Mouse (Mus musculus) kidney, postnatal 25 days (tissue): Measurements from ENCODE around the gene Cdca8.
"Not testable (repeated sequence)": the region's sequence is repeated elsewhere in the genome, so short reads cannot be mapped to it uniquely, and the experiment has no call there.

Experiments
- DNase-seq, 2 experiments: peaks; one replicate each; pipeline ENCODE4 v3.0.0; 2021; ENCODE audit warnings: mixed read lengths in 2 of 2

Cdca8 gene

DNA sequence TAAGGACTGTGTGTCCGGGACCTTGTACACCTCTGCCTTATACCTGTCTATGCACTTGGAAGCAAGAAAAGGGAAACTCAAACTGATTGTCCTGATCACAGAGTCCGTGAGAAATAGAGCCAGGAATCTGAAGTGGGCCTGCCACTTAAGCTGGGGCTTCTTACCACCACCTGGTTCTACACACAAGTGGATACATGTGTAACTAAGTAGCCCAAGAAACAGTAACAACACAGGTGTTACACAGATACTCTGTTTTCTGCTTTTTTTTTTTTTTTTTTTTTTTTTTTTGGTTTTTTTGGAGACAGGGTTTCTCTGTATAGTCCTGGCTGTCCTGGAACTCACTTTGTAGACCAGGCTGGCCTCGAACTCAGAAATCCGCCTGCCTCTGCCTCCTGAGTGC lies at the start of gene Cdca8:
TSS of gene Cdca8 (minus strand) at position 101 of the 400 bp plus-strand sequence.
- not testable (repeated sequence) for DNase-seq

DNA sequence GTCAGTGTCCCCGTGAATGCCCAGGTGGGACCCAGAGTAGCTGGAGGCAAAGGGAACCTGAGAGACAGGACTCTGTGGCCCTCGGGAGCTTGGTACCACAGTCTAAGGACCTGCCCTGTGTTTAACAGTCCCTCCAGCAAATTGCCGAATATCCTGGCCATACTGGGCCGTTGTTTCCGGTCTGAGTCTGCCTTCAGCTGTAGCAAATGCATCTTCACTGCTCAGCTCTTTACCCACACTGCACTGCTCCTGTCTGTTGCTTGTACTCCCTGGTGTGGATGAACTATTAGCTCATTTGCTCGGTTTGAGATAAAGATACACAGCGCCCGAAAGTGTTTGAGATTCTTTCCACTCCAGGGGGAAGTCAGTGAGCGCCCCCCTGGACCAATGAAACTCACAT lies 49.3 kb upstream of the Cdca8 start:
- DNase-seq: no peak

DNA sequence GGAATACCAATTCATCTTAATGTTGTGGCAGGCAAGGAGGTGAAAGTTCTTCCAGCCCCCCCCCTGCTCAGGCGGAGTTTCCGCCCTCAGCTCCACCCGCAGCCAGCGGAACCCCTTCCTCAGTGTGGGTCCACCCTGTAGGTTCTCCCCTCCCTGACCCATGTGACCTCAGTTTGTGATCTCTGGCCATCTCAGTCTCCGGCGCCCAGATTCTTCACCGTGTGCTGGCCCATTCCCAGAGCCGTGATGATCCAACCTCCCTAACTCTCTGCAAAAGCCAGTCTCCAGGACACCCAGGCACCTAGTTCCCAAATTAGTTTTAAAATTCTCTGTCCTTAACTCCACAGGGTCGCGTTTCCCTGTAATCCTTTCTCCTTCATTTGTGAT lies 48.6 kb upstream of the Cdca8 start:
- DNase-seq: no peak

DNA sequence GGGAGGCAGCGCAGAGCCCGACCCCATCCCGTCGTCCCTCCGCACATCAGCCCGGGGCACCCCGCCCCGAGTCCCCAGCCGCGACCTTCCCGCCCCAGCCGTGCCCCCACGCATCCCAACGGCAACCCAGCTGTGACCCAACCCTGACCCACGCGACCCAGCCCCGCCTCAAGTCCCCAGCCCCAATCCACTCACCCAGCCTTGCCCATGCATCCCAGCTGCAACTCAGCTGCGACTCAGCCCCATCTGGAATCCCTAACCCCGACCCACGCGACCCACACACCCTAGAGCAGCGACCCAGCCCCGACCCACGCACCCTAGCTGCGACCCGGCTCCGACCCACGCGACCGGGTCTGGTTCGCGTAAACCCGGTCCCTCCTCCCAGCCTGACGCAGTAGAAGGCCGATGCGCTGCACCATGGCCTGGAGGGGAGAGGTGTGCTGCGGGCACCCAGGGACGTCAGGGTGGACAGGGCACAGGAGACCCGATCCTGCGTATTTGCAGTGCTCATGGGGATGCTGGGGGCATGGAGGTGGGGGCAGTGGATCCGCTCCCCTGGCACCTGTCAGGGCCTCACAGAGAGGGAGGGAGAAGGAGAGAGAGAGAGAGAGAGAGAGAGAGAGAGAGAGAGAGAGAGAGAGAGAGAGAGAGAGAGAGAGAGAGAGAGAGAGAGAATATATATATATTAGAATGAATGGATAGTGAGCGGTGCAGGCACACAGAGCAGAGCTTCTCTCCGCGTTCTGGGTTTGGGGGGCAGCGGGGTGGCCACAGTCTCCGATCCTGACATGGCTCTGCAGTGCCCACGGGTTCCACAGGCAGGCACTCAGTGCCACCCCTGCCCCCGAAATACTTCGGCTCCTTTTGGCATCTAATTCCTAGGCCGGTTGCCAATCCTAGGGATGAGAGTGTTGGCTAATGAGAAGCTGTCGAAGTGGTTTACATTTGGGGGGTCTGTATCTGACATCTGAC lies 47.9 kb upstream of the Cdca8 start:
- DNase-seq: no peak

DNA sequence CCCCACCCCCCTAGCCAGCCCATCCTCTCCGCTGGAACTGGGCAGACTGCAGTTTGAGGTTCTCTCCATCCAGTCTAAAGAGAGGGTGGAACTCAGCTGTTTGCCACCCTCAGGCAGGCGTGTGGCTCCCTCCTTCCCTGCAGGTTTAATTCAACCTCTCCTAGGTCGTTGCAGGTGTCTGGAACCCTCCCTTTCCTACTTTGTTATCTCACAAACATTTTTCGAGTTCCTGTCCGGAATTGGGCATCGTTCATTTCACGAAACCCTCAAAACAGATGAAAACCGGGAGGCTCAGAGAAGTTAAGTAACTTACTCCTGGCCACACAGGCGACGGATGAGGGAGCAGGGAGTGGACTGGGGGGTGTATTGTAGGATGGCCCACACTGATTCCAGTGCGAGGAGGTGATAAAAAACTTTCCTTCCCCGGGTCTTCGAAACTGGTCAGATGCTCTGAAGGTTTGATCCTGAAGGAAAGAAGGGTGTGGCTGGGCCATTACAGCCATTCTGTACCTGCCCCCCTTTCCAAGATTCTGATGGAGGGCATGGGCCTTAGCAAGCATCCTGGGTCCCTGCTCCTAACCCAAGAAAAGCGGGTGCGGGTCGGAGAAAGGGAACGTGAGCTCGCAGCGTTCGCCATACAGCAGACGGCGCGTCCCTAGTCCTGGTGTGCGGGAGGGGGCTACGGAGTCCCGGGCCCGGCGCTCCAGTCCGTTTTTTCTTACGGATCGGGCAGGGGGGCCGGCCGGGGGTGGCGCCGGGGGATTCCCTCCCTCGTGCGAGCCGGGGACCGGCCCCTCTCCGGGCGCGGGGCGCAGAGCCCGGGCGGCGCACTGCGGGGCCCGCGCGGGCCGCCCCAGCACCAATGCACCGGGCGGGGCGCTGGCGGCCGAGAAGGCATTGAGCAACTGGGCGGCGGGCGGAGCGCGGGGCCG lies 46.8 kb upstream of the Cdca8 start, which contains the start of gene Rspo1:
TSS of gene Rspo1 (plus strand) at position 760 of the 932 bp plus-strand sequence.
- no peak for DNase-seq

DNA sequence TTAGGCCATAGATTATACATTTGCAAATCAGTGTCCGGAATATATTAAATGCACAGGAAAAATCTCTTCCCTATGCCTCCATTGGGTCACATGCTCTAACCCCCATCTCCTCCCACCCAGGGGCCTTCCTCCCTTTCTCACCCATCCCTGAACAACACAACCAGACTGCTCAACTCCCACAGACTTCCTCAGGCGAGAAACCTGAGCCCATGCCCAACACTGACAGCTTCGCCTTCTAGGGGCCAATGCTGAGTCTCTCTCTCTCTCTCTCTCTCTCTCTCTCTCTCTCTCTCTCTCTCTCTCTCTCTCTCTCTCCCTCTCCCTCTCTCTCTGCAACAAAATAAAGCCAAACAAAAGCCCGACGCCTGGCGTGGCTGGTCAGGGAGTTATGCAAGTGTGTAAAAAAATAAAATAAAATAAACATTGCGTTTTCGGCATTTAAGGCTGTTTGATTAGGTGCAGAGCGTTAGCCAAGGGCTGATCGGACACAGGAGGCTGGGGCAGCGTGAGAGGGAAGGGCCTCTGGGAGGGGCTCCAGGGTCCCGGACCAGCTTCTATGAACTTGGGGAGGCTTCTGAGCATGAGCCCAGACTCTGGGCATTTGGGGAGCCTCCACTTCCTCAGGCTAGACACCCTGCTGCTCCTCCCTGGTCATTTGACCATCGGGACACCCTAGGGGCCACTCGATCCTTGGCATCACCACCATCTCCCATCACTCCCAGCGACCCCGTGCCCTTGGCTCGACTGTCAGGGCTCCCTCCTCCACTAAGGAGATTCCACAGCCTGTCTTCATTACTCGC lies 46.0 kb upstream of the Cdca8 start:
- DNase-seq: no peak

DNA sequence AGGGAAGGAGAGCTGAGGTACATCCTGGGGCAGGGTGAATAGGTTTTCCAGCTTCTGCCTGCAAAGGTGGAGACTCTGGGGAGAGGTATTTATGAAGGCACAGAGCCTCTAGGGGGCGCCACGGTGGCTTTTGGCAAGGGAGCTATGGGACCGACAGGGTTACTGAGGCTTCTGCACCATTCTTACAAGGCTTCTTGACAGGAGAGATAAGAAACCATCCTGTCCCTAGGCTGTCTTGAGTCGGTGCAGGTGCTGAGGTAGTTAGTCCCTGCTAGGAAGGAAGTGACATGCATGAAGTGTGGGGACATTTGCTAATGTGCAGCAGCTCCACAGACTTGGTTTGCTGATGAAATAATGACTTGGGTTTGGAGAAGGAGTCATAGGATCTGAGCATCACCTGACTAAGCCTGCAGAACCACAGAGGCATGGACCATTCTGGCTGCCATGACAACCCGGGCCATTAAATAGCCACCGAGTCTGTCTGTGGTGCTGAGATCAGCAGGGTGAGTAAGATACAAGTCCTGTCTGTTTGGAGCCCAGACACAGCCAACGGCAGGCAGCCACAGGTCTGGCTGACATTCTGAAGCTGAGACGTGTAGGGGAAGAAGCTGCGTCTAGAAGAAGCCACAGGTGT lies 44.9 kb upstream of the Cdca8 start:
- DNase-seq: no peak

DNA sequence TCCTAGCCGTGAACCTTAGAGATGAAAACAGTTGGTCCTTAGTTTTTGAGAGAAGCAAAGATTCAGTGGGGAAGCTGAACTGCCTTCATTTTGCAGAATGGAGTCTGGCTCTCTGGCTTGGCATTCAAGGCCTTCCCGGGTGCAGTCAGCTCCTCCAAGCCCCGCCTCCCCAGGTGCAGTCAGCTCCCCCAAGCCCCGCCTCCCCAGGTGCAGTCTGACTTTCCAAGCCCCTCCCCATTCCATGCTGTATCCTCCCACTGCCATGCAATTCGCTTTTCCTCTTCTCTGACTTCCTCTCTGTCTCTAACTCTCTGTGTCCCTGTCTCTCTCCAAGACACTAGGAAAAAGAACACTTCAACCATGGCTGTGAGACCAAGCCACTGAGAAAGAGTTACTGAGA lies 39.1 kb upstream of the Cdca8 start:
- peak; percentile 58 to 73 for DNase-seq

DNA sequence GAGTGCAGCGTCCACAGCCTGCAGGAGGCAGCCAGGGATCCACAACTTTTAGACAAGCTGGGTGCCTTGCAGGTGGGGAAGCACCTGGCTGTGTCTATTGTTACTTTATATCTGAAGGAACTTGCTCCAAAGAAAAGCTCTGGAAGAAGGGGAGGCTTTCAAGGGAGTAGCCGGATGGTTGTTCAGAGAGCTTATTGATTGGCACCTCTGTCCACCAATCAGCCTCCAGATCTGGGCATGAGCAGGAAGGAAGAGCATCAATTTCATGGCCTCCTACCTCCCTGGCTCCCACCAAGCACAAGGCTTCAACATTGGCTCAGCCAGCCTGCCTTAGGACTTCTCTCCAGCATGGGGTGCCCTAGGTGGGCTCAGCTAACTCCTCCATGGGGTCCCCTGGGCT lies 34.2 kb upstream of the Cdca8 start:
- no peak for DNase-seq

DNA sequence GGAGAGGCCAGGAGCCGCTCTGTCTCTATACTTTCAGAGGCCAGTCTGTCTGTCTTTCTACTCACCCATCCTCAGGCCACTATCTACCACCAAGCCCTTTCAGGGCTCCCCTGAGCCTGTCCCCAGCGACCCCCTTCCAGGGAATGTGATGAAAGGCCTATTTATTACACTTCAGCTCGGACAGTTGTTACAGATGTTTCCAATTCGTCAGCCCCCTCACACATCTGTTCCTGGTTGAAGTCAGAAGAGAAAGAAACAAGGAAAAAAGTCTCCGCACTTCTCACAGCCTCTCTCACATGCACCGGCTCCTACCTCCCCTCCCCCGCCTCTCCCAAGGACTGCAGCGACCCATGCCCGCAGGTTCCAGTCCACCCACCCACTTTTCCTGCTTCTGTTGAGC lies 33.2 kb upstream of the Cdca8 start:
- no peak for DNase-seq

DNA sequence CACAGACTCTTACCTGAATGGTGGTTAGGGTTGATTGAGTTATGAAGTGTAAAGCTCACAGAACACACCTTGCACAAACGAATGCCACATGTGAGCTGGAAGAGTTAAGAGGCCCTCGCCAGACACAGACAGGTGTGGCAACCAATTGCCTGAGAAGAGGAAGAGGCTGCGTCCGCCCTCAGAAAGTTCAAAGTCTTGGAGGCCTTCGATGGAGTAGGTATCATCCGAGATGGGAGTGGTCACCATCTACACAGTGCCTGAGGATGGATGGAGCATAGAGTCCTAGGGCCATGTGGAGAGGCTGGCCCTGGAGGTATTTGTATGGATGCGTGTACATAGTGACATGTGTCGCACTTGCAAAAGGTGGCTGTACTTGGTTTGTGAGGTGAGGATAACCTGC lies 32.0 kb upstream of the Cdca8 start:
- DNase-seq: no peak

DNA sequence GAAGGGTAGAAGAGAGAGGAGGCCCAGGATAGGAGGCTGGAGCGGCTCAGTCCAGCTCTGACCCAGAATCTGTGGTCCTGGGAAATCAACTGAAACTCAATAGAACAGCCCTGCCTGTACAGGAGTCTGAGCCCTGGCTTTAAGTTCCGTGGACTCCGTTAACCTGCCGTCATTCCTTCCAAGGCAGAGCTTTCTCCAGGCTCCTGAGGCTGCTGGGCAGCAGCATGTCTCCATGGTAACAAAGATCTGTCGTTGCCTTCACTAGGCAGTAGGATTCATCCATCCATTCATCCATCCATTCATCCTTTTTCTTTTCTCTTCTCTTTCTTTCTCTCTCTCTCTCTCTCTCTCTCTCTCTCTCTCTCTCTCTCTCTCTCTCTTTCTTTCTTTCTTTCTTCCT lies 31.6 kb upstream of the Cdca8 start:
- DNase-seq: no peak

DNA sequence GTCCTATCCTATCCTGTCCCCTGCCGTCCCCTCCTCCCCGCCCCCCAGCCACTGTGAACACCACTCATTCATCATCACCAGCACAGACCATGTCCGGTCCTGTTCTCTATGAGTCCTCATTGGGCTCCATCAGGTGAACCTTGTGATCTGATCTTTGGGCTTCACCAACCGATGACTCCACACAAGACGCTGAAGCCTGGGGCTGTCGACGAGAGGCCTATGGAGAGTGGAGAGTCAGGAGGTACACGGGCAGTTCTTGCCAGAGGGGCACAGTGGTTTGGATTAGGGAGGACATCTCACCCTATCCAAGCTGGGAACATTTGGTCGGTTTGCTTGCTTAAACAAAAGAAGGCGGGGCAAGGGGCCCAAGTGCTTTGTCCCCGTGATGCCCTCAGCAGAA lies 31.1 kb upstream of the Cdca8 start:
- DNase-seq: no peak

DNA sequence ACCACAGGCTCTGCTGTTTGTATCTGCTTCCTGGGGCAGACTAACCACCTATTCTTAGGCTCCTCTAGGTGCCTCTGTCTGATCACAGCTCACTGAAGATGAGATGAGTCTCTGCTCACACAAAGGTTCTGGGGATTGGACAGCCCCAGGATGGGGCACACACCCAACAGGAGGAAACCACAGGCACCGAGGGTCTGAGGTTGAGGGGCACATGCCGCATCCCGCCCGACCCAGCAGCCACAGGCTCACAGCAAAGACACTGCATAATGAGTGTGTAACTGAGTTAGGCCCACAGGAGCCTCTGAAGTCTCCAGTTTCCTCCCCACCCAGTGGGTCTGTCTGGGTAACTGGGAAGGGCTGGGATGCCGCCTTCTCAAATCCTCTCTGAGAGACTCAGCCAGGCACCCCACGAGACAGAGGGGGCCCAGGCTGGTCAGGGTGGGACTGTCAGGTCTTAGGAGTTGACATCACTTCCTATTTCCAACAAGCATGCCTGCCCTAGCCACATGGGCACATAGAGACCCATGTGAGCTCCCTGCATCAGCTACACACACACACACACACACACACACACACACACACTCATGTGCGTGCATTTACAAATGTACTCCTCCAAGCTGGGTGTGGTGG lies 30.2 kb upstream of the Cdca8 start:
- DNase-seq: no peak

DNA sequence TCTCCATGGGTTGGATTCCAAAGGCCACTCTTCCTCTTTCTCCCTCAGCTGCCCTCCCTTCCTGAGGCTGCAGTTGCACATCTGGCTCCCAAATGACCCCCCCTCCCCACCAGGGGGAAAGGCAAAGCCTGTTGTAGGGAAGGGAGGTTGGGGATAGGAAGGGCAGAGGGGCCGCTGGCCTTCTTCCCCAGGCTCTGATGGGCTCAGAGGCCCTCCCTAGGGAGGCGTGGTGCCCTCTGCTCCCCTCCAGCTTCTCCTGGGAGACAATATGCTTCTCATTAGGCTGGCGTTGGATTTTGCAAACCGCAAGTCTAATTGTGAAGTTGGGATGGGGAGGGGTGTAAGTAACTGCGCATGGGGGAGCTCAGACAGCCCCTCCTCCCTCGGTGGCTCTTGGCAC lies 29.6 kb upstream of the Cdca8 start:
- DNase-seq: no peak

DNA sequence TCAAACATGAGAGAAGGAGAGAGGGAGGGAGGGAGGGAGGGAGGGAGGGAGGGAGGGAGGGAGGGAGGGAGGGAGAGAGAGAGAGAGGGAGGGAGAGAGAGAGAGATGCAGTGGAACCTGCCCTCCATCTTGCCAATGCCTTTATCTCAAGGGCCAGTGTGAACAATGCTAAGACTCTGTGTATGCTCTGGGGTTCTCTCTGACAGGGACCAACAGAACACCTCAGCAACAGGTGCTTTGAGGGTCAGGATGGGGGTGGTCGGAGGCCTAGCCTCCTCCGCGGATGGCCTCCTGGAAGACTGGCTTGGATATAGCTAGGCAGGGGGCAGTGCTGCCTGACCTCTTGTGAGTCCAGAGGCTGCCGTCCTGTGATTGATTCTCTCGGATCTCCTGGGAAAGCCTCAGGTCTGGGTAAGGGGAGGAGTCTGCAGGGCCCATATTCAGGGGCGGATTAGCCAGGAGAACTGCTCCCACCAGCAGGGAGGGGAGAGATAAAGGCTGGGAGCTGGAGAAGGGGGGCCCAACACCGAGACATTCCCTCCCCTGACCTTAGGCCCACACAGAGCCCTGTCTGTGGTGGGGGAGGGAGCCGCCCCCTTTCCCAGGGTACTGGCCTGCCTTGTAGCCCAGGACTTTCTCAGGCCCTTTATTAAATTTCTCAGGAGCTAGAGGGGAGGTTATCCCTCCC lies 25.9 kb upstream of the Cdca8 start:
- DNase-seq: no peak

DNA sequence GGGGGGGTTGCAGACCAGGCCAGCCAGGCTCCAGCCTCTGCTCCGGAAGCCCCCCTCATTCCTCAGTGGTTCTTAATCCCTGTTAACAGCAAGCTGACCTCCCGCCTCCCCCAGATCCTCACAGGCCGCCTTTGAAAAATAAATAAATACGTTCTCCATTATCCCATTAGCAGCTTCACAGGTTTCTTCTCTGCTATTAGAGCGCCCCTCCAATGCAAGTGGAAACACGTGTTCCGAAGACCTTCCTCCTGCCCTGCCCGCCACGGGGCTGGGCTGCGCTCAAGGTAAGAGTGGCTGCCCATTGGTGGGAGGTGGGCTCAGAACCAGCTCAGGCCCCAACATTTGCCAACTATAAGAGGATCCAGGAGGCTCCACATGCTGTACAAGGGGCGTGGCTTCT lies 23.5 kb upstream of the Cdca8 start:
- no peak for DNase-seq

DNA sequence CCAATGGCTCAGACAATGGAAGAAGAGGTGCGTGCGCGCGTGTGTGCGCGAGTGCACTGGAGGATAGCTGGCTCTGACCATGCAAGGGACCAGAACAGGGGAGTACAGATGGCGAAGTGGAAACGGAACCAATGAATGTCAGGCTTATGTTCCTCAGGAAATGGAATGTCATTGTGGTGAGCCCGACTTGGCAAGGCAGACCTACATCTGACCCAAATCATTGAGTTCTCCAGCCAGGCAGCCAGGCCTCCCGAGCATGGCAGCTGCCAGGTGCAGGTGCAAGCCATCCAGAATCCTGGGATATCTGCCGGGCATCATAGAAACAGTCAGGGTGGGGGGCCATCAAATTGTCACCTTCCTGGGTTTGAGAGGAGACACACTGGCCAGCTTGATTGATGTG lies 21.8 kb upstream of the Cdca8 start:
- DNase-seq: no peak

DNA sequence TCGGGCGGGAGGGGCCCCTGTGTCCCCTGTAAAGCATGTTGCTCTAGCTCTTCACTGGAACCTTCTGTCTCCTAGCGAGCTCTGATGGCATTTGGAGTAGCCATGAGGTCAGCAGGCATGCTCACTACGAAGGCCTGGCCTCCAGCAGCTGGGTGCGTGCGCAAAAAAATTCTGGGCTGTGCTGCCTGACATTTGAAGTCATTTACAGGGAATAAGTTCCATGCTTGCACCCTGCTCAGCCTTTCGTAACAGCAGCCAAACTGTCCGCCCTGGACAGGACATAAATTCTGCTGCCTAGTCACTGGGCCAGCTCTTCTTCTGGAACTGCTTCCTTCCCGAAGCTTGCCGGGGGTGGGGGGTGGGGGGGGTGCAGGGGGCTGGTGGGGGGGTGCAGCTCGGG lies 20.0 kb upstream of the Cdca8 start:
- DNase-seq: peak; percentile 57 to 77

DNA sequence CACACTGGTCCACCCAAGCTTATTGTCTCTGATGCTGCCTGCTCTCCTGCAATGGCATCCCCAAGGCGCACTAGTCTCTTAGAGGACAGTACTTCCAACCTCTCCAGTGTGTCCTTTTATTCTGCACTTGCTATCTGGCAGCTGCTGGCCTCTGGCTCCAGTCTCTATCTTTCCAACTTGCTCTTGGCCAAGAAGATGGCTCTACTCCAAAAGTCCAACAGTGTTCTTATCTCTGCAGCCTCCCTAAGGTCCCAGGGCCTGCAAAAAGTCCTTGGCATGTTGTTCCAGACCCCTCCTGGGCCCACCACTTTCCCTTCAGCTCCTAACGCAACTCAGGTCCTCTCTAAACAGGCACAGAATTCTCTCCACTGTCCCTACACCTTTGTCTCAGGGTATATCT lies 18.2 kb upstream of the Cdca8 start:
- DNase-seq: no peak

DNA sequence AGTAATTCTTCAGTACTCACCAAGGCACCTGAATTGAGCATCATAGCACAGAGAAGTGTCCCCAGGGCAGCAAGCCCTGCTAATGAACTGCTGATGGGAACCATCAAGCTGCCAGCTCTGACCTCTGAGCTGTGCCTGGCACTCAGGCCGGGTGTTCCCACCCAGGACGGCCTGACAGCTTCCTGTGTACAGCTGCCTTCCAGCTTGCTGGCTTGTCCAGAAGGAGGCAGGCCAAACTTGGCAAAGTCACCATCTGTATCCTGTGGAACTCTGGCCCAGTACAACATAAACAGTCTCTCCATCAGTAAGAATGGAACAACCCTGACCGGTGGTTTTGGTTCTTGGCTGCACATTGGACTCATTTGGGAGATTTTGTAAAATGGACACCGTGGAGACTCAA lies 14.4 kb upstream of the Cdca8 start:
- DNase-seq: peak in 1 of 2 experiments; percentile 15
